Mouse (Mus musculus) cerebellum, postnatal 14 days (tissue): ENCODE data around the gene Raet1e.
A peak's percentile ranks its signal among the peaks of the same experiment; 100 is the strongest.
"Not testable (repeated sequence)": the region's sequence is repeated elsewhere in the genome, so short reads cannot be mapped to it uniquely, and the experiment has no call there.

Experiments
- DNase-seq, 2 experiments: peaks; one replicate each; pipeline ENCODE4 v3.0.0; 2021; ENCODE audit warnings: mixed read lengths in 2 of 2

Raet1e gene

GRCm38 (mm10) chr10:22165328-22166003 is 7.1 kb downstream of the Raet1e start:
- DNase-seq: not testable (repeated sequence)

GRCm38 (mm10) chr10:22166025-22166424 is 7.7 kb downstream of the Raet1e start:
- not testable (repeated sequence) for DNase-seq

- not testable (repeated sequence) for DNase-seq
Observed at GRCm38 (mm10) chr10:22167061-22167460, 8.7 kb downstream of the Raet1e start.

GRCm38 (mm10) chr10:22169116-22169515 is 10.7 kb downstream of the Raet1e start:
- DNase-seq: not testable (repeated sequence)

- not testable (repeated sequence) for DNase-seq
Observed at GRCm38 (mm10) chr10:22172431-22173334, 14.3 kb downstream of the Raet1e start.

- not testable (repeated sequence) for DNase-seq
Observed at GRCm38 (mm10) chr10:22173335-22174189, 15.2 kb downstream of the Raet1e start.

GRCm38 (mm10) chr10:22174190-22174487 is 15.8 kb downstream of the Raet1e start:
- not testable (repeated sequence) for DNase-seq

GRCm38 (mm10) chr10:22176515-22176914 is 18.1 kb downstream of the Raet1e start:
- DNase-seq: not testable (repeated sequence)

GRCm38 (mm10) chr10:22191035-22191434 is 32.7 kb downstream of the Raet1e start:
- DNase-seq: not testable (repeated sequence)

GRCm38 (mm10) chr10:22201352-22201751 is 43.0 kb downstream of the Raet1e start:
- not testable (repeated sequence) for DNase-seq

- DNase-seq: not testable (repeated sequence)
Observed at GRCm38 (mm10) chr10:22202784-22203583, 44.6 kb downstream of the Raet1e start.

GRCm38 (mm10) chr10:22206443-22206842 is 48.1 kb downstream of the Raet1e start:
- not testable (repeated sequence) for DNase-seq

- DNase-seq: peak; percentile 28 to 43
Observed at GRCm38 (mm10) chr10:22212012-22212696, 53.8 kb downstream of the Raet1e start.

GRCm38 (mm10) chr10:22223474-22224349 is 65.3 kb downstream of the Raet1e start:
- DNase-seq: not testable (repeated sequence)

- no peak for DNase-seq
Observed at GRCm38 (mm10) chr10:22265060-22265459, 106.7 kb downstream of the Raet1e start.

- DNase-seq: not testable (repeated sequence)
Observed at GRCm38 (mm10) chr10:22270879-22271786, 112.8 kb downstream of the Raet1e start.

- DNase-seq: peak; percentile 7 to 16
Observed at GRCm38 (mm10) chr10:22272914-22273683, 114.7 kb downstream of the Raet1e start.

GRCm38 (mm10) chr10:22273684-22274305 is 115.4 kb downstream of the Raet1e start:
- no peak for DNase-seq
